Comparison of ENCODE assay signal across 22 mouse cellular contexts in the genomic region with DNA sequence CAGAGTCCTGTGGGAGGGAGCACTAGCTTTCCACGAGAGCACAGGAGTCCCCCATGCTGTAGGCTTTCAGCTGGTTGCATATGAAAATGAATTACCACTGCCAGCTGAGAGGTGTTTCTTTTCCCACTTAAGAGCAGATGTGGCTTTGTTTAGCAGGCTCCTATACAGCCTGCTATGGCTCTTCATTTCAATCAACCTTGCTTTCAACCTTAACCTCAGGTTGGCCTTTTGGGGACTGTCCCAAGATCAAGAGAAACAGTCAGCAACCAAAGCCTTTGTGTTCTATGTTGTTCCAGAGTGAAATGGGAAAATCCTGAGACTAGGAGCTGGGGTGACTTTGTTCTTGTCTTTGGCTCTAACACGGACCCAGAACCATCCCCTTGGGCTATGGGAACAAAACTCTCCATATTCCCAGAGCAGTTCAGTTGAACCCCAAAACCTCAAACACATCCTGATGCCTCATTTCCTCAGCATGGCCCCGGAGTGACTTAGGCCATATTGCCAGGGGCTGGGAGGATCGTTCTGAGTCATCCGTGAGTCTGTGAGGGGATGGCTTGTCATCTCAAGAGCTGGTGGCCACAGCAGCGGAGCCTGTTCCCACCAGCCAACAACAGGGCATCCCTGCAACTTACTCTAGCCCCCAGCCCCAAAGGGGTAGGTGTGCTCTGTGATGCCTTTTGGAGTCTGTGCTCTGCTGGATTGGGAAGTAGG. TPM values are rescaled to one million over a fixed set of nuclear protein-coding genes. Genes with fewer than 3 reads are reported as not detected.
DNase-seq lines count a peak whose midpoint lies in the region; ATAC-seq and TF ChIP-seq lines count a peak whose summit lies in the region.
"Had no signal": no experiment of that assay in that cellular context is flagged by ENCODE, and none has a peak within 500 bp of the region (broad histone marks: within the 10 kb centered on the region; RNA-seq: fewer than 3 reads in every experiment).

No protein-coding gene starts in this region.

- TF ChIP-seq CTCF in gastrocnemius, adult 2 months (IDR thresholded peaks at IDR 0.05): no peak
- no peak for TF ChIP-seq CTCF in spleen, adult 2 months (IDR thresholded peaks at IDR 0.05; ENCODE audit: extremely low read depth, insufficient read depth, insufficient read length, insufficient replicate concordance)

- no peaks in the 10 kb centered on the region for H3K36me3 ChIP-seq in spleen, adult 2 months (ENCODE audit: control insufficient read depth, insufficient read depth, low read length)
- H3K36me3 ChIP-seq: lung, embryonic 15.5 days had no signal

- no peaks in the 10 kb centered on the region for H3K27me3 ChIP-seq in spleen, adult 2 months (ENCODE audit: control insufficient read depth, insufficient read depth, low read length)
- H3K27me3 ChIP-seq: embryonic facial prominence, embryonic 13.5 days; lung, embryonic 15.5 days; midbrain, embryonic 12.5 days; neural tube, embryonic 12.5 days had no signal

- peak; percentile 79 for ATAC-seq in activated CD4-positive, CD25-positive, alpha-beta regulatory T cell, adult 4 months
- ATAC-seq: forebrain, embryonic 16.5 days; hindbrain, embryonic 16.5 days had no signal

- no peak for DNase-seq in gastrocnemius, adult 2 months
- no peak for DNase-seq in gastrocnemius, adult 18-20 months (ENCODE audit: low spot score)
- DNase-seq in spleen, adult 2 months (ENCODE audit: low read depth in 1 of 2, low spot score in 2 of 2): no peak
- DNase-seq in spleen, postnatal 14 days (ENCODE audit: low spot score in 2 of 2): no peak
- DNase-seq in cerebellum, postnatal 10 days: no peak
- no peak for DNase-seq in testis, postnatal 14 days (ENCODE audit: low spot score)
- no peak for DNase-seq in frontal cortex, postnatal 36 days (ENCODE audit: low spot score in 2 of 2)
- DNase-seq: cerebellum, adult 9-11 months; heart, postnatal 36 days; kidney, adult 11 months; layer of hippocampus, postnatal 36 days; lung, postnatal 4 days; right cerebral cortex, adult 18-20 months; thymus, postnatal 36 days had no signal

- TF ChIP-seq POLR2A in spleen, adult 2 months (IDR thresholded peaks at IDR 0.05; ENCODE audit: low read depth, low read length): no peak

- 65% methylated on average over 6 of the region's 6 CpGs for WGBS in spleen, adult 2 months

- H3K27ac ChIP-seq in gastrocnemius, adult 2 months: peak overlapping the region; percentile 73
- H3K27ac ChIP-seq in spleen, adult 2 months (ENCODE audit: insufficient read depth, low read length): peak overlapping the region; percentile 28; the same call in 1 of the 2 replicates
- H3K27ac ChIP-seq: embryonic facial prominence, embryonic 13.5 days; liver, embryonic 14.5 days; lung, embryonic 15.5 days; midbrain, embryonic 12.5 days; neural tube, embryonic 12.5 days had no signal

- H3K4me1 ChIP-seq in spleen, adult 2 months (ENCODE audit: control insufficient read depth, insufficient read depth, insufficient read length): peaks cover 14% of the 10 kb centered on the region; the same call in 1 of the 2 replicates
- H3K4me1 ChIP-seq: embryonic facial prominence, embryonic 13.5 days; lung, embryonic 15.5 days; midbrain, embryonic 12.5 days; neural tube, embryonic 12.5 days had no signal

- intact Hi-C loops in gastrocnemius, adult 2 months (cut with DNase I): loop anchor here (5.0 kb wide), 1 partner anchor 44 kb away; no protein-coding TSS in a partner anchor

- H3K4me3 ChIP-seq in gastrocnemius, adult 2 months: no peak overlapping the region
- no peak overlapping the region for H3K4me3 ChIP-seq in spleen, adult 2 months (ENCODE audit: extremely low read depth, insufficient read depth, insufficient read length)
- H3K4me3 ChIP-seq: embryonic facial prominence, embryonic 13.5 days; lung, embryonic 15.5 days; midbrain, embryonic 12.5 days; neural tube, embryonic 12.5 days had no signal

RNA-seq across cellular contexts. Expression of gene Klf2, which starts 12.1 kb away (rescaled TPM):
- total RNA-seq in gastrocnemius, adult 2 months (2021): 10 to 100 TPM in 1 of 2 experiments, 1 to 10 TPM in 1; 9.1 to 38.9 TPM
- total RNA-seq in gastrocnemius, adult 18-20 months (2021): 10 to 100 TPM; 22.5 to 37.9 TPM
- 219 and 378 TPM in 2 replicates for polyA plus RNA-seq in spleen, adult 2 months (2012; rRNA removed)
- 10 to 100 TPM; 27.6 to 39.0 TPM for polyA plus RNA-seq in activated CD4-positive, CD25-positive, alpha-beta regulatory T cell, adult 4 months (2017; shearing (Covaris generic))

RNA-seq across cellular contexts. Expression of gene Gm10282, which starts 25.9 kb away (rescaled TPM):
- total RNA-seq in gastrocnemius, adult 2 months (2021): 1 to 10 TPM; 2.8 to 4.8 TPM
- 1 to 10 TPM; 1.8 to 3.4 TPM for total RNA-seq in gastrocnemius, adult 18-20 months (2021)
- polyA plus RNA-seq in spleen, adult 2 months (2012; rRNA removed): 1.4 and 1.7 TPM in 2 replicates
- 10 to 100 TPM; 25.8 to 62.2 TPM for polyA plus RNA-seq in activated CD4-positive, CD25-positive, alpha-beta regulatory T cell, adult 4 months (2017; shearing (Covaris generic))
